Mouse (Mus musculus) ES-E14 (cell line): Measurements from ENCODE around the gene Tubgcp3.

Experiments used
- CHD2 ChIP-seq: IDR thresholded peaks from 2 replicates; pipeline ENCODE4 v1.6.1; 2014; ENCODE audit warnings: mild to moderate bottlenecking, low read depth, low read length, inconsistent platforms
- HCFC1 ChIP-seq: IDR thresholded peaks from 2 replicates; pipeline ENCODE4 v1.6.1; 2012; ENCODE audit warnings: low read length, inconsistent platforms, borderline replicate concordance; ENCODE audit not compliant: insufficient read depth
- MAFK ChIP-seq: IDR thresholded peaks from 2 replicates; pipeline ENCODE4 v1.6.1; 2014; ENCODE audit warnings: mild to moderate bottlenecking, low read depth, low read length, inconsistent platforms; ENCODE audit not compliant: insufficient read depth
- ZC3H11A ChIP-seq: IDR thresholded peaks from 2 replicates; pipeline ENCODE4 v1.6.1; 2012; ENCODE audit warnings: low read depth, mild to moderate bottlenecking, inconsistent platforms, low read length, borderline replicate concordance
- ZNF384 ChIP-seq: IDR thresholded peaks from 2 replicates; pipeline ENCODE4 v1.6.1; 2012; ENCODE audit warnings: low read depth, low read length, inconsistent platforms

GRCm38 (mm10) chr8:12644341-12644740 is 27.7 kb downstream of the Tubgcp3 start:
- no peak for TF ChIP-seq MAFK
- no peak for TF ChIP-seq HCFC1
- TF ChIP-seq CHD2: no peak
- TF ChIP-seq ZC3H11A: no peak
- TF ChIP-seq ZNF384: no peak
